Mouse (Mus musculus): ENCODE results near the gene Ehd3. TPM values are rescaled to one million over a fixed set of nuclear protein-coding genes. Genes with fewer than 3 reads are reported as not detected.

The Ehd3 gene
- polyA plus RNA-seq, 1 experiment from 2014 or later: 3.7 TPM

DNA sequence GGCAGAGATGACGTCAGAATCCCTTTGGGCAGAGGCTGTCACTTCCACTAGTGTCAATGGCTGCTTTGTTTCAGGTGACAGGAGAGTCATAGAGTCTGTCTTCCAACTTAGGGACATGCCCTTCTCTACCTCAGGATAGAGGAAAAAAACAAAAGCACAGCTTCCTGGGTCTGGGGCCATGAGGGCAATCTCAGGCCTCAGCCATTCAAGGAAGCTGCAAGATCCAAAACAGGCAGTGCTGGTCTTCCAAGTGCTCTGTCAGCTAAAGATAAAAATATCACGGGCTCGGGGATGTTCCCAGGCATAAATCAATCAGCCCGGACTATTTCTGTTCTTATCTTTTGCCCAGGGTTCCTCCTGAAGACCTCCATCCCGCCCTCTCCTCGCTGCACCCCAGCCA, 77.4 kb downstream of the Ehd3 start:
- no peak for DNase-seq (ENCODE audit: low spot score)

Other genes with a start within 250 kb of the Ehd3 start
- gene Galnt14, start 93.7 kb upstream of the Ehd3 start, polyA plus RNA-seq (2015; fragmentation: Nextera tagmentation; extraction: Ambion mirVana): 0.65 and 0.67 TPM in 2 replicates
- 7.1 and 8.5 TPM in 2 replicates for gene Xdh, start 146.1 kb downstream of the Ehd3 start, polyA plus RNA-seq (2015; fragmentation: Nextera tagmentation; extraction: Ambion mirVana)
- gene Srd5a2, start 243.8 kb downstream of the Ehd3 start, polyA plus RNA-seq (2015; fragmentation: Nextera tagmentation; extraction: Ambion mirVana): 0.15 TPM in 1 of 2 replicates, not detected in the other